Mouse (Mus musculus) lung, postnatal 0 days (tissue): ENCODE results near the gene Cox14.

Experiments used
- CTCF ChIP-seq: IDR thresholded peaks from 2 replicates; pipeline ENCODE4 v1.5.1; 2016; ENCODE audit warnings: antibody characterized with exemption, mild to moderate bottlenecking
- EP300 ChIP-seq: IDR thresholded peaks from 2 replicates; pipeline ENCODE4 v1.6.1; 2016; ENCODE audit warnings: antibody characterized with exemption, mild to moderate bottlenecking, control low read depth

GRCm38 (mm10) chr15:99729056-99729783 lies 3.8 kb downstream of the Cox14 start:
- peak; percentile 45 for TF ChIP-seq CTCF
- TF ChIP-seq EP300: no peak
